Mouse (Mus musculus) left cerebral cortex, adult 2 months (tissue): ENCODE results near the gene Nxpe5. TPM values are rescaled to one million over a fixed set of nuclear protein-coding genes. Genes with fewer than 3 reads are reported as not detected.

Experiments
- DNase-seq, 2 experiments: peaks; one replicate each; pipeline ENCODE4 v3.0.0; 2021 to 2022; ENCODE audit warnings: low spot score in 2 of 2, mixed read lengths in 1 of 2; ENCODE audit errors: extremely low spot score in 1 of 2
- H3K27ac ChIP-seq: fragments of 200-600 bp; 2 replicates; pipeline ENCODE4 v1.8.1; 2022
- H3K4me3 ChIP-seq: fragments of 200-600 bp; 2 replicates; pipeline ENCODE4 v1.8.1; 2022
- CTCF ChIP-seq: fragments of 200-600 bp; IDR thresholded peaks from 2 replicates; pipeline ENCODE4 v1.8.1; 2022; ENCODE audit warnings: antibody characterized with exemption, mild to moderate bottlenecking, moderate library complexity
- intact Hi-C: fragments of 180-260 bp; cut with DNase I; formaldehyde crosslinking; loops from one replicate; pipeline ENCODE4 v1.15.1; 2025
- total RNA-seq, 2 experiments: library from RNA; stranded (reverse); gene quantifications; 2 replicates each; pipeline ENCODE4 v1.2.3; 2021

Gene Nxpe5
- total RNA-seq, 2 experiments from 2014 or later: 0.14 TPM; not detected in 1

DNA sequence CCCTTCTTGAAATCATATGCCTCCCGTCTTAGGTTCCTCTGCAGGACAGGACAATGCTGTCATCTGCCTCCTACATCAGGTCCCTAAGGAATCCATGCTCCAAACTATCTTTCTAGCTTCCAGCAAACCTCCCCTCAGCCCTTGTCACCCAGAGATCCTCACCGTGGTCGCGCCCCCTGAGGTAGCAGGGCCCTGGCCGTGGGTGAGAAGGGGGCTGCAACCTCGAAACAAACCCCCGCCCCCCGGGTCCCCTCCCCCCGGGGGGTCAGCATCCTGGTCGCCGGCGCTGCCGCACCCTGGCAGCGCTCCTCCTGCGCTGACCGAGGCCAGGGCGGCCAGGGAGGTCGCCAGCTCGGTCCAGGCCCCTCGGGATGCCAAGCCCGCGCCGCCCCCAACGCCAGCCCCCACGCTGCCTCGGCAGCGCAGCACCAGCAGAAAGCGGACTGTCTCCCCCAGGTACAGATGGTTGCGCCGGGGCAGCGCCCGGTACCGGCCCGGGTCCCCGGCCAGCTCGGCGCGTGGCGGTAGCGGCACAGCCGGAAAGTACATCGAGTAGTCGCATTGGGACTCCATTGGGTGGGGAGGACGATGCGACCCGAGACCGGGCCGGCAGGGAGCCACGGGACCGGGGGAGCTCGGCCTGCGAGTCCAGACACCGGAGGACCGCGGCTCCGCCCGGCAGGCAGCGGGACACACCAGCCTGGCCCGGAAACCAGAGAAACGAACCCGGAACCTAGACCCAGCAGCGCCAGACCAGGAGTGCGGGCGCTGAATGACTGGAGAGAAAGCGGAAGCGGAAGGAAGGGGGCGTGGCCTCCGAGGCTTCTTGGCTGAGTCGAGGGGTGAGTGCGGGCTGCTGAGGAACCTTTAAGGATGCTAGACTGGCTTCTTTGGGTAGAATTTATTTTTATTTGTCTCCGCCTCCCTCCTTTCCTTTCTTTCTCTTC lies 37.8 kb downstream of the Nxpe5 start, which contains the start of gene BC037034:
TSS of gene BC037034 (minus strand) at position 774 of the 947 bp plus-strand sequence.
- Histone ChIP-seq H3K27ac (peak within 1 kb of the TSS; percentile 92), H3K4me3 (peak within 1 kb of the TSS; percentile 99)
- peak; percentile 88 to 90 for DNase-seq
- TF ChIP-seq CTCF: no peak
- intact Hi-C loops: loop anchor here (5.0 kb wide), 1 partner anchor 179 kb away; the partner anchor contains the start of gene Zfp157

DNA sequence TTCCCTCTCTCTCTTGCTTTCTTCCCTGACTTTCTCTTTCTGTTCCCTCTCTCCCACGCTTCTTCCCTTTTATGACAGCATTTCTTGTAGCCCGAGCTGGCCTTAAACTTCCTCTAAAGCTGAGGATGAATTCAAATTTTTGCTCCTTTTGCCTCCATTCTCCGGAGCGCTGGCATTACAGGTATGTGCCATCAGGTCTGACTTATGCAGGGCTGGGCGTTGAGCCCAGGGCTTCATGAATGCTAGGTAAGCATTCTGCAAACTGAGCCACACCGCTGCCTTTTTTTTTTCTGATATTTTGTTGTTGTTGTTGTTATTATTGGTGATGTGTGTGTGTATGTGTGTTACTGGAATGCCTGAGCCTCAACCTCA lies 38.5 kb downstream of the Nxpe5 start:
- intact Hi-C loops: loop anchor here (5.0 kb wide), 1 partner anchor 178 kb away; the partner anchor contains the start of gene Zfp157
- H3K4me3 ChIP-seq: peak overlapping the region; percentile 99
- no peak for DNase-seq
- H3K27ac ChIP-seq: peak overlapping the region; percentile 92
- TF ChIP-seq CTCF: no peak

DNA sequence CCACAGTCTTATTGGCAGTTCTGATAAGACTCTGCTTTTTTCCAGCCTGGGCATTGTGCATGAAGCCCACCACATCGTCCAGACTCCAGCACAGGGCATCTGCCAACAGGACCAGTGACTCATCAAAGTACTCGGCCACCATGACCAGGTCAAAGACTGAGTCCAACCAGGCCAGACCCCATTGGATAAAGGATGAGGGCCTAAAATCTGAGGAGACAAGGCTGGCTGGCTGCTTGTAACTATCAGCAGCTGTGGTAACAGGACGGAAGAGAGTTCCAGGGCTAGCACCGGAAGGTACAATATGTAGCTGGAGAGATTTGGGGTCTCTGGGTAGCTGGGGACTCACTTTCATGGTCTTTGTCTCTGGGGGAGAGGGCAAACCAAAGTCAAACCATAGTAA lies 40.0 kb downstream of the Nxpe5 start:
- Histone ChIP-seq H3K4me3 (no peak overlapping the region), H3K27ac (no peak overlapping the region)
- intact Hi-C loops: no loop called here
- no peak for DNase-seq
- no peak for TF ChIP-seq CTCF

DNA sequence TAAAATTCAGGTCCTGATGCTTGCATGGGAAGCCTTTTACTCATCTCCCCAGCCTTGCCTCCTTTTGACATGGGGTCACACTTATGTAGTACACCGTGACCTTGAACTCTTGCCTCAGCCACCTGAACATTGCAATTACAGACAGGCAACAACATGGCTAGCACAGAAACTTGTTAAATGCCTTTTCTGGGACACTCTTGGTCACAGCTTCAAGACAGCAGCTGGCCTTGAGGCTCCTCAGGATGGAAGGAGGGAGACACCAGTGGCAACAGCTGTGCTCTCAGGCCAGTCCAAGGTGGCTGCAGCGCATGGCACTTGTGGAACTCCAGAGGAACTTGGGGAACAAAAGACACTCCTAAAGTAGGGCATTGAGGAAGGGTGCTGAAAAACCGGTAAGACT lies 41.4 kb downstream of the Nxpe5 start:
- Histone ChIP-seq H3K27ac (no peak overlapping the region), H3K4me3 (no peak overlapping the region)
- no peak for DNase-seq
- intact Hi-C loops: no loop called here
- TF ChIP-seq CTCF: no peak

DNA sequence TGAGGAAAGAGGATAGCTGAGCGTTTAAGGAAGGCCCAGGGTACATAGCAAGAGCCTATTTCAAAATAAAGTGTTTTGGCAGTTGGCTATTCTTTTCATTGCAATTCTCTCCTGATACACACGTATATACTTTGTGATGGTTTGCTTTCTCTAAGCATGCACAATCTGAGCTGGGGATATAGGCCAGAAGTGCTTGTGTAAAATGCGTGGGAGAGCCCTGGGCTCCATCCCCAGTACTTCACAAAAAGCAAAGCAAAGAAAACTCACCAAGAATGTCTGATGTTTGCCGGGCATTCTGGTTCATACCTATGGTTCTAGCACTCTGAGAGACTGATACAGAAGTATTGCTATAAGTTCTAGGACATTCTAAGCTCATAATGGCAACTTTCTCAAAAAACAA lies 43.3 kb downstream of the Nxpe5 start:
- TF ChIP-seq CTCF: no peak
- Histone ChIP-seq H3K27ac (no peak overlapping the region), H3K4me3 (no peak overlapping the region)
- DNase-seq: no peak
- intact Hi-C loops: no loop called here

DNA sequence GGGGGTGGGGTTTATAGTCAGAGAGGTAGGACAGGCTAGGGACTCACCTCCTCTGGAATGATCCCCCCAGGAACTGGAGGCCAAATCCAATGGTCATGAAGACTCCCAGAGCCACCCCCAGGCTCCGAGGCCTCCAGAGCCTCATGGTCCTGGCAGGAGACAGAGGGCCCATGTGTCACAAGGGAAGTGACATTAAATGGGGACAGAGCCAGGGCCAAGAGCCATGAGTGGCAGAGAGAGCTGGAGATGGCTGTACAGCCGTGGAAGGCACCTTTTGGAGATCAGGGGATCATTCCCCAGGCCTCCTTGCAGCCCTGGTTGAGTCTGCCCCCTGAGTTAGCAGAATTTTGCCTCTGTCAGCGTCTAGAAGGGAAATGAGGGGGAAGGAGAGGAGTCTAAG lies 45.5 kb downstream of the Nxpe5 start:
- H3K4me3 ChIP-seq: no peak overlapping the region
- TF ChIP-seq CTCF: no peak
- H3K27ac ChIP-seq: no peak overlapping the region
- intact Hi-C loops: no loop called here
- DNase-seq: no peak

DNA sequence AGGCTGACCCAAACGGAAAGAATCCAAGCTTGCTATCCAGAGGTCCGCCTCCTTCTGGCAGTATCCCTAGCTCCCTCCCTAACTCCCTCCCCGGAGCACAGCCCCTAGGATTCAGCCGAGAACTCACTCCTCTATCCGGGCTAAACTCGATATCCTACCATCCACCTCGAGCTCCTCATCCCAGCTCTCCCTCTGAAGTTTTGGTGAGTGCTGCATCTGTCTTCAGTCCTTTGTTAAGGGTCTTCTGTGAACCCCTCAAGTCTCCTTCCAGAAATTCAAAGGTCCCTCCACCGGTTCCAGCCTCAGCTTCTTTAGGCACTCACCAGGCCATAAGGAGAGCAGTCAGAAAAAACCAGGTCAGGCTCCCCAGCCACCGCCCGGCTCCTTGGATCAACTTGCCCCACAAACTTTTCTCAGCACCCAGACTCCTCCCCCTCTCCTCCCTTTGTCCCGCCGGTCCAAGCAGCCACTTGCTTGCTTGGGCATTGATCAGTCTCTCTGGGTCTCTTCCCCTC lies 46.8 kb downstream of the Nxpe5 start, which contains the start of gene Gal3st4:
TSS of gene Gal3st4 (minus strand) at position 432 of the 515 bp plus-strand sequence.
- peak within 1 kb of the TSS; percentile 14 for H3K4me3 ChIP-seq
- peak within 1 kb of the TSS; percentile 1; the same call in 1 of the 2 replicates for H3K27ac ChIP-seq

DNA sequence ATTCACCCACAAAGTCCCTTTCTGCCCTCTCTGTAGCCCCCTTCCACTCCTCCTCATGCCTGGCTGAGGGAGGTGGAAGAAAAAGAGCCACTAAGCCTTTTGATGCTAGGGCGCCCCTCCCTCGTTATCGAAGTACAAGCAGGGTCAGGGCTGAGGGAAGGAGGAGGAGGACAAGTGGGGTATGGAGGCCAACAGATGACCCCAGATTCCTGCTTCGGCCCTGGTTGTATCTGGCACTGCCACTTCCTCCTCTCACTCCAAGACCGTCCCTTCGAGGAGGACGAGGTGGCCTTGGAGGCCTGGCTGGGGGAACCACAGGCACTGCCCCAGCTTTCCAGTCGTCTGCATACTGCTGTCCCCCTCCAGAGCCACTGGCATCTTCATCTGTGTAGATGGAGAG lies 48.5 kb downstream of the Nxpe5 start:
- H3K27ac ChIP-seq: no peak overlapping the region

More for the DNA sequence above, 46.8 kb downstream of the Nxpe5 start, which contains the start of gene Gal3st4:
- no peak for DNase-seq
- intact Hi-C loops: no loop called here
- TF ChIP-seq CTCF: no peak

DNA sequence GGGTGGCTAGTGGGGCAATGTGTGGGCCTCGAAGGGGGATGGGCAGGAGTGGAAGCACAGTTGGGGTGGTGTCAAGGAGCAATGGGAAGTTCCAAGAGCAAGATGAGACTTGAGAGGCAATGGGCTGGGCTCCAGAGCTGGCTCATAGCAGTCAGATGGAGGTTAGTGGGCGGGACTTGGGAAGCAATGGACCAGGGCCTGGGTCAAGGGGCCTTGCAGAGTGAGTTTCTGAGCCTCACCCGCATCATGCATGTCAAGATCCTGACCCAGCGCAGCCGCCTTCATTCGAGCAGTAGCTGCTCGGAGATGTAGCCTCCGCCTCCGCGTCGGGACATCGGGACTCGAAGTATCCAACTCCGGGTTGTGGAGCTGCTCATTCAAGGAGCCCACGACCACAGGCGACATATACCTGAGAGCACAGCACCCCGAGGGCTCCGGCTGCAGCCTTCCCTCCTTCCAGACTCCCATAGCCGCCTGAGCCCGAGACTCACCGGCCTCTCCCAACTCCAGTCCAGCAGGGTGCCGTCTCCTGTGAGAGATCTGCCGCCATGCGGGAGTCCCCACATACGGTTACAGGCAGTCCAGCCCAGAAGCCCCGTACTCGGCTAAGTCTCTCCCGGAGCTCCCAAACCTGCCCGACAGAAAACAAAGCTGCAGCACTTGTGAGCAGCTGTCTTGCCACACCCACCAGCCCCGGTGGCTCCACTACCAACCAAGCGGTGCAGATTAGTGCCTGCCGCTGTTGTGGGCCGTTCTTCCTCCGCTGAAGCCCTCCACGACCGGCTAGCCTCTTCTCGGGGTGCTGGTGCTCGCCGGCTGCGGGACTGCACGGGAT lies 49.7 kb downstream of the Nxpe5 start:
- H3K4me3 ChIP-seq: 0 out of 2 replicates have a peak overlapping the region, but pooled peaks have one; percentile 14
- DNase-seq: no peak
- no peak for TF ChIP-seq CTCF
- intact Hi-C loops: no loop called here
- H3K27ac ChIP-seq: no peak overlapping the region

More for the DNA sequence above, 48.5 kb downstream of the Nxpe5 start:
- intact Hi-C loops: no loop called here
- H3K4me3 ChIP-seq: no peak overlapping the region
- no peak for TF ChIP-seq CTCF
- DNase-seq: no peak

DNA sequence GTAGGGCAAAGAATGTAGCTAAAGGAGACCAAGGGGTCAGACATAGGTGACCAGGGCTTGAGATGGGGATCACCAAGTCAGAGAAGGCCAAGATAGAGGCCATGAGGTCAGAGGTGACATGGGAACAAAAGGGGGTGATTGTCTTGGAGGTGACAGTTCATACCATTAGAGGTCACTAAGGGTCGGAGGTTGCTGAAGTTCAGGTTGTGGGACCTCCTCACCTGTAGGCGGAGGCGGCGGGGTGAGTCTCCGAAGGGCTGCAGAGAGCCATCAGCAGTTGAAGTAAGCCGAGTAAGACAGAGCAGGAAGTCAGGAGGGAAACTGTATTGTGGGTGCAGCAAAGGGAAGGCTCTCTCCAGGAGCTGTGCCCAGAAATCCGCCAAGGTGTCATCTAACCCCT lies 52.3 kb downstream of the Nxpe5 start:
- intact Hi-C loops: no loop called here
- no peak for DNase-seq
- no peak overlapping the region for H3K4me3 ChIP-seq
- no peak overlapping the region for H3K27ac ChIP-seq
- TF ChIP-seq CTCF: no peak

DNA sequence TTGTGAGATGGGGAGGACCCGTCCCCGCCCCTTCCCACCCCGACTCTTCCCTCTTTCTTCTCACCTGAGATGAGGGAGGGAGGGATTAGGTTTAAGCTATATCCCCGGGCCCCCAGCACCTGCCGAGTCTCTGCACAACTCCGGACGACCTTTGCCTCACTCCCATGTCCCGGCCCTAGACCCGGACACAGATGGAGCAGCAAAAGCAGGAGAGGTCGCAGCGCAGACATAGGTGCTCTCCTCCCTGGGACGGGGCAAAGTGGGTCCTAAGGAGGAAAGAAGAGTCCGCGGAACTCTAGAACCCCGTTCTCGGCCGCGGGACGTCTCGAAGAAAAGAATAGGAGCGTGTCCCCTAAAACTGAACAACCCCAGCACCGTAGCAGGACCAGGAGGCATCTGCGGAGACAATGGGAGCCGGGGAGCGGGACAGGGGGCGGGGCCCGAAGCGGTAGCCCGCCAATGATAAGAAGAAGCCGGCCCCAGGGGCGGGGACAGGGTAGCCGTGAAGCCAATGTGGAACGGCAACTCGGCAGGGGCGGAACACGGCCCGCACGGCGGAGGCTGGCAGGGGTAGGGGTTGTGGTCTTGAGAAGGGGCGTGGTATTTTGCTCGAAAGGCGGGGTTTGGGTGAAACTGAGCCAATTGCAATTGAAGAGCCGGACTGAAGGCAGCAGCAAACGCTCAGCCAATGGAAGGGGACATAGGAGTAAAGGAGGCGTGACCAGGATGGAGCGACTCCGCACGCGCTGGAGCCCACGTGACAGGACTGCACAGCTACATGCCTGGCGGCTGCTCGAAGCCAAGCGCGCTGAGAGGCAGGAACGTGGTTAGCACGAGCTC lies 54.1 kb downstream of the Nxpe5 start, which contains the start of the genes Gm43720, Gpc2 and Stag3:
TSS of gene Gm43720 (minus strand) at position 374 of the 840 bp plus-strand sequence.
TSS of gene Gpc2 (minus strand) at position 421 of the 840 bp plus-strand sequence.
TSS of gene Stag3 (plus strand) at position 656 of the 840 bp plus-strand sequence.
- peak; percentile 63 to 79 for DNase-seq
- Histone ChIP-seq H3K27ac (no peak within 1 kb of the TSS), H3K4me3 (peak within 1 kb of the TSS; percentile 47)
- no peak for TF ChIP-seq CTCF
- intact Hi-C loops: loop anchor here (5.0 kb wide), 1 partner anchor 58 kb away; no protein-coding TSS in a partner anchor
